28 mouse cellular contexts compared by ENCODE assay signal in genomic region chr8:117356109-117356672, GRCm38 (mm10).
DNase-seq lines count a peak whose midpoint lies in the region; ATAC-seq and TF ChIP-seq lines count a peak whose summit lies in the region.
"Had no signal": no experiment of that assay in that cellular context is flagged by ENCODE, and none has a peak within 500 bp of the region (broad histone marks: within the 10 kb centered on the region; RNA-seq: fewer than 3 reads in every experiment).

No protein-coding gene starts in this region.

- no peak for TF ChIP-seq CTCF in intestine, postnatal 0 days (IDR thresholded peaks at IDR 0.05; ENCODE audit: low read depth)
- TF ChIP-seq CTCF in testis, adult 2 months (IDR thresholded peaks at IDR 0.05; ENCODE audit: control insufficient read depth, insufficient read depth, insufficient replicate concordance, low read depth, low read length) = no peak
- TF ChIP-seq CTCF in gastrocnemius, adult 2 months (IDR thresholded peaks at IDR 0.05) = no peak

- intact Hi-C loops in gastrocnemius, adult 2 months (cut with DNase I) = no loop called here

- no peaks in the 10 kb centered on the region for H3K9me3 ChIP-seq in intestine, embryonic 15.5 days
- no peaks in the 10 kb centered on the region for H3K9me3 ChIP-seq in intestine, postnatal 0 days (ENCODE audit: control insufficient read depth)
- H3K9me3 ChIP-seq: forebrain, embryonic 13.5 days; heart, embryonic 10.5 days; heart, embryonic 15.5 days; limb, embryonic 12.5 days; midbrain, embryonic 13.5 days; neural tube, embryonic 13.5 days had no signal

- DNase-seq in ovary, adult 18-20 months (ENCODE audit: low spot score) = peak; percentile 50
- DNase-seq in ovary, postnatal 10 days (ENCODE audit: low spot score) = no peak
- DNase-seq in gastrocnemius, adult 2 months = no peak
- DNase-seq: B cell, adult 2 months; cerebellum, adult 11 months; cerebellum, adult 9-10 months; cerebellum, postnatal 36 days; gastrocnemius, postnatal 14 days; kidney, adult 18-20 months; kidney, postnatal 14 days; layer of hippocampus, adult 9-11 months; lung, adult 2 months; lung, postnatal 10 days; right cerebral cortex, adult 18-20 months; right cerebral cortex, postnatal 4 days had no signal

- no peak for ATAC-seq in intestine, embryonic 15.5 days
- ATAC-seq in intestine, postnatal 0 days = no peak
- ATAC-seq: activated CD4-positive, CD25-positive, alpha-beta regulatory T cell, adult 4 months; forebrain, embryonic 13.5 days; midbrain, embryonic 13.5 days had no signal

- no peaks in the 10 kb centered on the region for H3K36me3 ChIP-seq in intestine, embryonic 15.5 days
- peaks cover 8% of the 10 kb centered on the region; the same call in 1 of the 2 replicates for H3K36me3 ChIP-seq in intestine, postnatal 0 days (ENCODE audit: control insufficient read depth, insufficient read depth)
- no peaks in the 10 kb centered on the region for H3K36me3 ChIP-seq in testis, adult 2 months (ENCODE audit: control insufficient read depth, insufficient read depth, low read length)
- H3K36me3 ChIP-seq: heart, embryonic 15.5 days; limb, embryonic 12.5 days; midbrain, embryonic 13.5 days; neural tube, embryonic 13.5 days had no signal

- no peak for TF ChIP-seq POLR2A in testis, adult 2 months (IDR thresholded peaks at IDR 0.05; ENCODE audit: control insufficient read depth, low read depth, low read length)

- H3K27ac ChIP-seq in intestine, embryonic 15.5 days = peak overlapping the region; percentile 70; the same call in 1 of the 2 replicates
- H3K27ac ChIP-seq in intestine, postnatal 0 days (ENCODE audit: low read depth, low read length) = no peak overlapping the region
- H3K27ac ChIP-seq in testis, adult 2 months (ENCODE audit: control insufficient read depth, insufficient read depth, low read depth, low read length) = peak overlapping the region; percentile 22
- H3K27ac ChIP-seq in gastrocnemius, adult 2 months = no peak overlapping the region
- H3K27ac ChIP-seq: forebrain, embryonic 13.5 days; heart, embryonic 10.5 days; heart, embryonic 15.5 days; limb, embryonic 12.5 days; macrophage; midbrain, embryonic 13.5 days; neural tube, embryonic 13.5 days; stomach, postnatal 0 days had no signal

- 74% methylated on average over 13 of the region's 13 CpGs for WGBS in intestine, embryonic 15.5 days
- 51% methylated on average over 13 of the region's 13 CpGs for WGBS in intestine, postnatal 0 days

- peaks cover 30% of the 10 kb centered on the region for H3K4me1 ChIP-seq in intestine, embryonic 15.5 days (replicated peaks)
- peaks cover 28% of the 10 kb centered on the region for H3K4me1 ChIP-seq in intestine, postnatal 0 days (replicated peaks; ENCODE audit: control insufficient read depth, insufficient read depth, low read length)
- peaks cover 7% of the 10 kb centered on the region for H3K4me1 ChIP-seq in testis, adult 2 months (ENCODE audit: control insufficient read depth, insufficient read depth, low read length)

- H3K4me3 ChIP-seq in intestine, embryonic 15.5 days (replicated peaks) = no peak overlapping the region
- H3K4me3 ChIP-seq in intestine, postnatal 0 days (ENCODE audit: low read depth, low read length) = no peak overlapping the region
- no peak overlapping the region for H3K4me3 ChIP-seq in testis, adult 2 months (ENCODE audit: control insufficient read depth, low read depth, low read length)
- H3K4me3 ChIP-seq in gastrocnemius, adult 2 months = no peak overlapping the region
- H3K4me3 ChIP-seq: forebrain, embryonic 13.5 days; heart, embryonic 10.5 days; heart, embryonic 15.5 days; limb, embryonic 12.5 days; midbrain, embryonic 13.5 days; neural tube, embryonic 13.5 days had no signal

- H3K27me3 ChIP-seq in intestine, embryonic 15.5 days (replicated peaks) = no peaks in the 10 kb centered on the region
- H3K27me3 ChIP-seq in intestine, postnatal 0 days (replicated peaks; ENCODE audit: control insufficient read depth, insufficient read depth, low read length) = no peaks in the 10 kb centered on the region
- H3K27me3 ChIP-seq in testis, adult 2 months (ENCODE audit: control insufficient read depth, insufficient read depth, low read length) = no peaks in the 10 kb centered on the region
- H3K27me3 ChIP-seq: forebrain, embryonic 13.5 days; heart, embryonic 15.5 days; limb, embryonic 12.5 days; midbrain, embryonic 13.5 days; neural tube, embryonic 13.5 days had no signal

- H3K9ac ChIP-seq in intestine, embryonic 15.5 days = no peak overlapping the region
- no peak overlapping the region for H3K9ac ChIP-seq in intestine, postnatal 0 days (ENCODE audit: low read depth, low read length)
- H3K9ac ChIP-seq: forebrain, embryonic 13.5 days; heart, embryonic 15.5 days; limb, embryonic 12.5 days; midbrain, embryonic 13.5 days; neural tube, embryonic 13.5 days had no signal

- H3K4me2 ChIP-seq in intestine, embryonic 15.5 days (replicated peaks) = no peak overlapping the region
- H3K4me2 ChIP-seq in intestine, postnatal 0 days (replicated peaks; ENCODE audit: low read depth) = no peak overlapping the region
- H3K4me2 ChIP-seq: forebrain, embryonic 13.5 days; heart, embryonic 15.5 days; limb, embryonic 12.5 days; liver, embryonic 11.5 days; midbrain, embryonic 13.5 days; neural tube, embryonic 13.5 days had no signal

Comparison
In these comparisons a context has a peak if more than half of its experiments do, and no peak if none do; other contexts are left out.
1. H3K27ac ChIP-seq: peak in intestine, embryonic 15.5 days (single experiment) and testis, adult 2 months (single experiment); none in intestine, postnatal 0 days (single experiment) and gastrocnemius, adult 2 months (single experiment).